Mouse (Mus musculus) gastrocnemius, postnatal 14 days (tissue): ENCODE measurements around the gene Unc93a2. TPM values are rescaled to one million over a fixed set of nuclear protein-coding genes. Genes with fewer than 3 reads are reported as not detected.
"Not testable (repeated sequence)": the region's sequence is repeated elsewhere in the genome, so short reads cannot be mapped to it uniquely, and the experiment has no call there.

Experiments used
- DNase-seq: peaks from one replicate; pipeline ENCODE4 v3.0.0; 2021; ENCODE audit warnings: mixed read lengths
- intact Hi-C: fragments of 180-260 bp; cut with DNase I; formaldehyde crosslinking; loops from one replicate; pipeline ENCODE4 v1.15.1; 2025; ENCODE audit warnings: low total_unique reads
- long read RNA-seq, 2 experiments: library from polyadenylated mRNA; stranded (forward); transcript quantifications; one replicate each; pipeline ENCODE4 v2.0.0; 2021
- total RNA-seq, 2 experiments: library from RNA; stranded (reverse); gene quantifications; 2 replicates each; pipeline ENCODE4 v1.2.3; 2021

Gene Unc93a2
- under 1 TPM in 1 of 2 experiments, not detected in 1; 0.08 TPM for total RNA-seq
- long read RNA-seq, experiment 1 = 0 reads
- long read RNA-seq, experiment 2 = 0 reads

DNA sequence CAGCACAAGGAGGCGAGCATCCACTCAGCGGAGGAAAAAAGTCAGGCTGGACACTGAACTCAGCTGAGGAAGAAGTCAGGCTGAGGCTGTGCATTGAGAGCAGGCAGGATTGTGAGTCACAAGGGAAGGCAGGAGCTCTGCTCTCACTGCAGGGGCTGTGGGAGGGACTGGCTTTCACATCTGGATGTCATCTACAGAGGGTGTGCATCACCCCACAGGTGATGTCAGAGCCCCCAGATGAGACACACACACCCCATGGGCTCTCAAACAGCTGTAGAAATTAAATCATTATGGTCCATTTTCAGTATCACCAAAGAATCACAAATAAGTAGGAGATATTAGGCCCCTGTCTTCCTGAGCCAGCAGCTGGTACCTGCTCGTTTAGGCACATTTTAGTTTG is at the start of gene Unc93a2:
TSS of gene Unc93a2 (minus strand) at position 101 of the 400 bp plus-strand sequence.
- intact Hi-C loops, DNase-seq: not testable (repeated sequence)

DNA sequence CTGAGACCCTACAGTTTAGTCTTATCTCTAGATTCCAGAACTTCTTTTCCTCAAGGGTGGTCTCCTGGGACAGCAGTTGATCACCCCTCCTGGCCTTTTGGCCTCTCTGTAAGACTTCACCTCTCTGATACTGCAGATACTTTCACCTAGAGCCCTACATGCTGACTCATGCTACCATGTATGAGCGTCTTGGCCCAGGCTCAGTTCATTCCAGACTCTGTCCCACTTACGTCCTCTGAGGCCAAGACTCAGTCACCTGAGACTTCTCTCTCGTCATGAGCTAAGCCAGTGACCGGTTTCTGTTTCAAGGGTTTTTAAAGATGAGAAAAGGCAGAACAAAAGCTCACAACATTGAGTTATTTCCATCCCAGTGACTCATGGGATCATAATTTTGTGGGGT is 48.9 kb upstream of the Unc93a2 start:
- intact Hi-C loops, DNase-seq: not testable (repeated sequence)

DNA sequence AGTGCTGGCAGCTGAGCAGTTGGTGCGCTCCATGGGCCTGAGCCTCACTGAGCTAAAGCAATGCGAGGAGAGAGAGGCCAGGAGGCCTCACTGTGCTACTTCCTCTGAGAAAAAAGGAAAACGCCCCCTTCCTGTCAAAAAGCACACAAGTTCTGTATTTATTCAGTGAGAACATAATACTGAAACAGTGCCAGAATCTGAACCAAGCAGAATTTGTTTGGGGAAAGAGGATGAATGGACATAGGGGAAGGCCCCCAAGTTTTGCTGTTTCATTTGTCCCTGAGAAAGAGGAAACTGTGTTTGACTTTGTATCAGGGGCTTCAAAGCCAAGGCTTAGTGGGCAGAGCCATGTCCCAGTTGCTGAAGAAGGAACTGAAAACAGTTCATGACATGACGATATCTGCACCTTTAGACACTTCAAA is 45.0 kb upstream of the Unc93a2 start:
- intact Hi-C loops, DNase-seq: not testable (repeated sequence)

DNA sequence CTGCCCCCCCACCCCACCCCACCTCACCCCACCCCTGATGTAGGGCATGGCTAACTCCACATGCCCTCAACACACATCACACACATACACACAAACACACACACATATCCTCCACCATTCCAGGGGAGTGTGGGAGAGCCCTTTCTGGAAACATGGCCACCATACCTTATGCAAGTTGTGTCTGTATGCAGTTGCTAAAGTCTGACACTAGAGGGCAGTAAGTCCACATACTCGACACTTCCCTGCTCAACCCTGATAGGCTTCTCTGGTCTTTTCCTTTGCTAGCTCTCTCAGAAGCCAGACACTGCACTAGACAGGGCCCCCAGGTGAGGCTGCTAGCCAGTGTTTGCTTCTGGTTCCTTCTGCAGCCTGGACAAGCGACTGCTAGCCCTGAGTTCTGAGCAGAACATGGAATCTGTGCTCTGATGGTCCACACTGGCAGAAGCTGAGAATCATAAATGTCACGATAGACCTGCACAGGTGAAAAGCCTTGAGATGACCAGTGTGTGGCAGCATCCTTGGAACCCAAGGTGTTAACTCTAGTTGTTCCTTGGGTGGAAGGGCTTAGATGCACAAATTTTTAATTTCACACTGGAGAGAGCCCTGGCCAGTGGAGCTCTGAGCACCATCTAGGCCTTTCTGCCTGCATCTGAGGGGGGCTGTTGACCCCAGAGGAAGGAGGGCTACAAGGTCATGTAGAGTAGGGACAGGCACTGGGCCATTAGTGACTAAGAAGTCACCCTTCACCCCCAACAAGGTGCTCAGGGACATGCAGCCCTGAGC is 35.1 kb upstream of the Unc93a2 start:
- DNase-seq, intact Hi-C loops: not testable (repeated sequence)

DNA sequence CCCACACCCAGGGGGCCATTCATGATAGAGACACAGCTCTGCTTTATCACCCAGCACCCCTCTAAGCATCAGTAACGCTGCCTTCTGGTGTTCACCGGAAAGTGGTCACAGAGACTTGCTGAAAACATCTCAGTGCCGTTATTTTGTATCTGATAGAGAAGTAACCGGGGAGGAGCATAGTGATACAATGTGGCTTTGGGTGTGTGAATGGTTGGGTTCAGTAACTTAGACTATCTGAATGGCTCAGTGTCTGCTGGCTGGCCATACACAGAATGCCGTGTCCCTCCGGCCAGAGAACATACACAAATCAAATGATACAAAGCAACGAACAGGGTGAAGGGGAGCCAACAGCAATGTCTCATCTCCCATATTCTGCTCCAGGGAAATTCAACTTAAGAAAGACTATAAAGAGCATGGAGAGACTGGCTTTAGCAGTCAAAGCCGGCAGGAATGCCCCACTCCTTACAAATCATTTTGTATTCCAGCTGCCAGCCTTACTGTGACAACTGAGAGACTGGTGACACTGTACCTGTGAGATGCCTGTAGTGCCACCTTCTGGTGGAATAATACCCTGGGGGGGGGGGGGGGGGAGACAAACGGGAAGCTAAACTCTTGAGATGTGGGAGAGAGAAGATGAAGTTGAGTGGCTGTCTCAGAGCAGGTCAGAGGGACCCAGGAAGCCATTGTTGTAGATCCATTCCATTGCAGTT is 29.5 kb upstream of the Unc93a2 start:
- intact Hi-C loops = not testable (repeated sequence)

DNA sequence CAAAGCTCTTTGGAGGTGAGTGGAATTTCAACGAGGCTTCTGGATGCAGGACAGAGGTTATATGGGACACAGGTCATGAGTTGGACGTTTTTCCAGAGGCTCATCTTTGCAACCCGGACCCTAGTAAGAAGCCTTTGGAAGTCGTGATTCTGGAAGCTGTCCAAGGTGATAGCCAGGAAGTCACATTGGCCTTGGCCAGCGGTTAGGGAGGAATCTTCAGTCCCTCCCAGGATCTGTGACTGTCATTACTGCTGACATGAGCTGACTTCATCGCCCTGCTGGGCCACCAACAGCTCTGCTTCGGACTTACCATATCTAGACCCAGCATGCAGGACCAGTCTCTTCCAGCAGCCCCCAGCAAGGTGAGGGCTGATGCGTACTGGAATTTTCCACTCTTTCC is 28.1 kb upstream of the Unc93a2 start:
- intact Hi-C loops, DNase-seq: not testable (repeated sequence)

More for the DNA sequence above, 29.5 kb upstream of the Unc93a2 start:
- not testable (repeated sequence) for DNase-seq

DNA sequence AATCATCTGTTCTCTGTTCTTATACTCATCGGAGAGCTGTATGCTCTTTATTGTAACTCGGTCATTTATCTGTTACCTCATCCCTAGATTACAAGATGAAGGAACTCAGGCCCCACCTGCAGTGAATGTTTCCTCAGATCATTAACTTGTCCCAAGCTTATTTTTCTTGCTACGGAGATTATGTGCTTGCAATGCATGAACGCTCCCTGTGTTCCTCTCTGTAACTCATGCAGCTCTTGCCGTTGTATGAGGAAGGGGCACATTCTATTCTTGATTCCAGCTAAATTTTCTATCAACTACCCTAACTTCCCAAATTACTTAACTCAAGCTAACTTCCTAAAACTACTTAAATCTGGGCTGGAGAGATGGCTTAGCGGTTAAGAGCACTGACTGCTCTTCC is 14.5 kb upstream of the Unc93a2 start:
- DNase-seq, intact Hi-C loops: not testable (repeated sequence)

DNA sequence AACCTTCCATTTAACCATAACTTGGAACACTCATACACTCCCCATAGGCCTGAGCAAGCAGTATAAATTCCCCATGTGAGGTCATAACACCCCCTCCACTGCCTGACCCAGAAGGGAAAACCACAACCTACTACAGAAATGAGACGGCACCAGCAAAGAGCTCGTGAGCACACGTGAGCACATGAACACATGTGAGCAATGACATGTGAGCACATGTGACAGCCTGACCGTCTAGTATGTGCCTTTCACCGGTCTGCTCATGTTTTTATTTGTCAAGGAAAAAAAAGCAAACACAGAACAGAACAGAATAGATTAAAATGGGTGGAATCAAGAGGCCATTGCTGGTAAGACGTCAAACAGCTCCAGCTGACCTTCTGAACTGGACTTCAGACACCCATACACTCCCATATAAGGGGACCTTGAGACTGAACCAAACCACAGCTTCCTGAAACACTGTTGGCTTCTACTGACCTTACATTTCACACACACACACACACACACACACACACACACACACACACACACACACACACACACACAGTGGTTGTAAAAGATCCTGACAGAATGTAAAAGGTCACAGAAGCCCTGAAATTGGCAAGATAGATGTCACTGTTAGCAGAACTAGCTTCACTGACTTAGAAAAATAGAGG is 13.1 kb upstream of the Unc93a2 start:
- intact Hi-C loops, DNase-seq: not testable (repeated sequence)

DNA sequence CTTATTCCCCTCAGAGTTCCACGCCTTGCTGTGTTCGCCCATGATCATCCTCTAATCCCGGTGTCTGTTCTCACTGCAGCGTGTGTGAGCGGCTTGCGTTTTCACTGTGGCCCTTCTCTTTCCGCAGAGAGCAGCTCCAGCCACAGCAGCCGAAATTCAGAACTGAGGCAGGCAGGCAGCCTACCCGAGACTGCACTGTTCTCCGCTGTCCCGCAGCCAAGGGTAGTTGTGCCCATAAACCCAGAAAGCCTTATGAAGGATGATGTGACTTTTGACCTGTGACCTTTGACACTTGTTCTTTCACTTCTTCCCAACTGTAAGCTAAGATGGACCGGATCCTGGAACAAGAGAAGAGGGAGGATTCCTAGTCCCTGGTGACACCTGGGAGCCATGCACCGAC is 11.8 kb upstream of the Unc93a2 start:
- DNase-seq, intact Hi-C loops: not testable (repeated sequence)

DNA sequence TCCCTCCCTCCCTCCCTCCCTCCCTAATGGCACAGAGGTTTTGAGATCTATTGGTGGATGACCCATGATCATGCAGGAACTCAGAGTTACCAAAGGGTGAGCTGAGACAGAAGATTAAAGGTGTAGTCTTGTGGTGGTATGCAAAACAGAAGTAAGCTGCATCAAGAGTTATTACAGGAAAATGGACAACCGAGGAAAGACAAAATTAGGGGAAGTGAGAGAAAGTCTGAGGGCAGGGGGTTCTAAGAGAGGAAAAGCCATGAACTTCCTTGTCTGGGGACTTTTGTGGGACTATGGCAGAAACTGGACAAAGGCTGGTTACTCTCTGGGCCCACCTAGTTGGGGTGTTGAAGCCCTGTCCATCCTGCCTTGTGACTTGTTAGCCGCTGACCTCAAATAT is 11.0 kb upstream of the Unc93a2 start:
- intact Hi-C loops = not testable (repeated sequence)

DNA sequence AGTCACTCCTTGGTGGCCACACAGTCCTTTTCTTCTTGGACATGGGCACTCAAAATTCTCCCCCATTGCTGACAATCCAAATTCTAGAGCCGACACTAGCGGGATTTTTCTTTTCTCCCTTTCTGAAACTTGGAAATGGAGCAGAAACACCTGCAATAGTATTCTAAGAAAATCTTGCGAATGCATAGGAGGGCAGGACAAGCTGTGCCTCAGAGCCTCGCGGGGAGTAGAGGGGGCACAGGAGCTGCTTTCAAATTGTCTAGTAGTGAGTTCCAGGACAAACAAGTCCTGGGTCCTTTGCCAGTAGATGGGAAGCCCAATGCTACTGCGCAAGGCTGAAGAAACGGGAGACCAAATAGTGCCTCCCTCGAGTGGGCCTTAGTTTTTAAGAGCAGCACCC is 10.4 kb upstream of the Unc93a2 start:
- intact Hi-C loops = not testable (repeated sequence)

More for the DNA sequence above, 11.0 kb upstream of the Unc93a2 start:
- DNase-seq = not testable (repeated sequence)

DNA sequence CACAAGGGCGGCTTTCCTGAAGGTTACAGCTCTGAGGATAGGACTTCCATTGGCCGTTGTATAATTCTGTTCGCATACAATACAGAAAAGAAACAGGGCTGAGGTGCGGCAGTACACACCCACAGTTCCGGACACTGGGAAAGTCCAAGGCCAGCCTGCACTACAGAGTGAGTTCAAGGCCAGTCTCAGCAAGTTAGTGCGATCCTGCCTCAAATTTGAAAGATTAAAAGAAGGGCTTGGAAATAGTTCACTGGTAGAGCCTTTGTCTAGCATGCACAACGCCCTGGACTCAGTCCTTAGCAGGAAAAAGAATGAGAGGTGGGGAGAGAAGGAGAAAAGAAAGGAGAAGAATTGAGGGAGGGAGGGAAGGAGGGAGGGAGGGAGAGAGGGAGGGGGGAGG is 9.9 kb upstream of the Unc93a2 start:
- intact Hi-C loops, DNase-seq: not testable (repeated sequence)

More for the DNA sequence above, 10.4 kb upstream of the Unc93a2 start:
- not testable (repeated sequence) for DNase-seq

DNA sequence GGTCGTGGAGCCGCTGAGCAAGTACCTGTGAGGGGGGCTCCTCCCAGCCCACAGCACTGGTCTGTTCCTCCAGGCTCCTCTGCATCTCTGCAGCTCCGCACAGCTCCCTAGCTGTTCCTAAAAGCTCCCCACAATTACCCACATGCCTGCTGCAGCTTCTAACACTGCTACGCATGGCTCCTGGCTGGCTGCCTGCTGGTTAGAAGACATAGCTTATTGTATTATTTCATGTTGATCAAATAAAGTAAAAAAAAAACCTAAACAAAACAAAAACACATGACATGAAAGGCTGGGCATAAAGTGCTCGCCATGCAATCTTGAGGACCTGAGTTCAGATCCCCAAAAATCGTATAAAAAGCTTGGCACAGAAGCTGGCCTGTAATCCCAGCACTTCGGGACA is 4.6 kb upstream of the Unc93a2 start:
- DNase-seq, intact Hi-C loops: not testable (repeated sequence)

DNA sequence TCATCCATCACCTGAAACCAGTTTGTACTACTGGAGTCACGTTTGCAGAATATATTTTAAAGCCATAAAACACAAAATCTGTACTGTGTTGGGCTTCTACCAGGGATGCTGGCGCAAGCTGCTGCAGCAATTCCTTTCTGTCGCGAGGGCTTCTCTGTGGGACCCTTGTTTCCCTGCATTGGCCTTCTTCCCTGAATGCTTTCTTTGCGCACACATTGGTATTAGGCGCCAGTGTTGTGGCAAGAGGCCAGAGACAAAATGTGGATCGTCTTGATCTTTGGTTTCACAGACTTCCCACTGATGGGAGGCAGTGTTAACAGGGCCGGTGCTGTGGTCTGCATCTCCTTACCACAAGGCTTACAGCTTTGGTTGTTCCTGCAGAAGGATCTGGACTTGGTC is 3.7 kb upstream of the Unc93a2 start:
- DNase-seq, intact Hi-C loops: not testable (repeated sequence)

DNA sequence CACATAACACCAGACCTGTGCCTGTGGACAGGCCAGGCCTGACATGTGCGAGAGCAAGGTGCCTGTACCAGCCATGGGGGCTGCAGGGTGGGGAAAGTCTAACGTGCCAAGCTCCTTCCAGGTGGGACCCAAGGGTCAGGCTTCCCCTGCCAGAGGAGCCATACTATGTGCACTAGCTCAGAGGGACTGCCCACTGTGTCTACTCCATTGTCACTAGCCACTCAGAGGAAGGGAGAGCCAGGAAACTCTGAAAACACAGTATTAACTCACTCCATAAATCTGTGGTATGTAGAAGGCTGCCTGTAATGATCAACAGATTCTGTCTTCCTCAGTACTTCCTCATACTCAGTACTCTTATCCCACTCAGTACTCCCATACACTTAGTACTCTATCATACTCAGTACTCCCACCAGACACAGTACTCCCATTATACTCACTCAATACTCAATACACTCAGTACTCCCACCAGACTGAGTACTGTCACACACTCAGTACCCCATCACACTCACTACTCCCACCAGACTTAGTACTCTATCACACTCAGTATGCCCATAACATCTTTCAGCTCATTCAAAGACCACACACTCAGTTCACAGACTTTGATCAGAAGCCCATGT is 3.2 kb upstream of the Unc93a2 start:
- not testable (repeated sequence) for DNase-seq

DNA sequence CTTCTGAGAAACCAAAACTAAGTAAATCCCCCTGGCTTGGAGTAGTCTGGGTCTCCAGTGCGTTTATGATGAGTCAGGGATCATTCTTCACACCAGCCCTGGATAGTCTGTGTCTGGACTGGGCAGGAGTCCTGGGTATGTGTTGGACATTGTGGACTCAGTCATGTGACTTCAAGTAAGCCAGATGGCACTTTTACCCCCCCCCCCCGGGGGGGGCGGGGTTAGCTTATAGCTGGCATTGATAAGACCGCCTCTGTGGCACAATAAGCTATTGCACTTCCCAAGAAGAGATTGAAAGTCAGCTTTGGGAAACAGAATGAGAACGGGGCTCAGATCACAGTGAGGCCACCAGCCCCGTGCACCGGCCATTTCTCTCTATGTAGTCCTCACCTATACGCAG is 752 bp upstream of the Unc93a2 start:
- DNase-seq = not testable (repeated sequence)

More for the DNA sequence above, 3.2 kb upstream of the Unc93a2 start:
- intact Hi-C loops = not testable (repeated sequence)

DNA sequence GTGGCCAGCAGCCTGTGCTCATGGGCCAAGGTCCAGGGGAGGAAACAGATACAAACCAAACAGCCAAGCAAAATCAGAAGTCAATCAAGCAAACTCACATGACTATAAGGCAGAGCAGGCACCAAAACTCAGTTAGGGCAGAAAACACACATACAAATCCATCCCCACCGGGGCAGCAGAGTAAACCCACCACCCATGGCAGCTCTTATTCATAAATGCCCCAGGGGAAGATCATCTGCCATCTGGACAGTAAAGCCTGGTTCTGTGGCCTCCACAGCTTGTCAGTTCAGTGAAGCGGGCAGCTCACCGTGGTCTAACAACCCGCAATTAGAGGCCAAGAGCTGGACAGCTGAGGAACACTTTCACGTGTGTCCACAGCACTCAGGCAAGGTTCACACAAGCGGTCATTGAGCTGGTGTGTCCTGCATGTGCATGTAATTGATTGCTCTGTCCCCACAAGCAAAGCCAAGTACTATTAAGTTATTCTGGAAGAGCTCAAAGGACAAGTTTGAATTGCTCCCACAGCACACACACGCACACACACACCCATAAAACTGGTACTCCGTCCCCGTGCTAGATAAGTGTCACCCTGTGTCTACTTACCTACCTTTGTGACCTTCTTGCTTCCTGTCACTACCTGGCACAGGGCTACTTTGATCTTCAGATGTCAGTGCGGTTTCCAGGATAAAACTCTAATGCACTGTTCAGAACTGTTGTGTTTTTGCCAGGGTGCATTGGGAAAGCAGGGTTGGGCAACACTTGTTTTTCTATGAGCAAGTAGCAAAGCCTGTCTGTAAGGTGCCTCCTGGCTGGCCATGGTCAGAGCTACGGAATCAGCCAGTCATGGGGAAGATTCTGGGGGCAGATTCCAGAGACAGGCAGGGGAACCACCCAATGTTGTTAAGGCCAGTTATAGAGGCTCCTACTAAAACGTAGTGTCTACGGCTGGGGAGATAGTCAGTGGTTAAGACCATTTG is 1.8 kb downstream of the Unc93a2 start:
- intact Hi-C loops, DNase-seq: not testable (repeated sequence)

More for the DNA sequence above, 752 bp upstream of the Unc93a2 start:
- intact Hi-C loops = not testable (repeated sequence)

DNA sequence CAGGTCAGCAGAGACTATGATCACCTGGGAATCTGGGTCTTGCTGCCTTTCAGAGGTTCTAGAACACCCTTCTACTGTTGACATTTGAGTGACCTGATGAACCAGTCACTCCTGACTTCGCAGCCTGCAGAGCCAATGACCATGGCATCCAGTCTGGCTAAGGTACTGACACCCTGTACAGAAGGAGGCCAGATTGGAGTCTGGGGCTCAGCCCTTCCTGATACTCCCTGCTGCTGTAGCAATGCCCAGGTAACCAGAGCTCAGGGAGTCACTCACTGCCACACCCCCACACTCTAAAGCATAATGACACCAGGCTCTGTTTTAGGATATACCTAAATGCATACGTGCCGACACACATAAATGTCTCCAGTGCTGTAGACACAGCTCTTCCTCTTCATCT is 2.6 kb downstream of the Unc93a2 start:
- DNase-seq, intact Hi-C loops: not testable (repeated sequence)
